Mouse (Mus musculus): ENCODE measurements at regions not wholly inside any gene's neighbourhood (a gene's known extent, or its start where the extent isn't known, plus 50 kb on each side); places are given as distances from the start of the nearest gene placed in this dataset.

DNA sequence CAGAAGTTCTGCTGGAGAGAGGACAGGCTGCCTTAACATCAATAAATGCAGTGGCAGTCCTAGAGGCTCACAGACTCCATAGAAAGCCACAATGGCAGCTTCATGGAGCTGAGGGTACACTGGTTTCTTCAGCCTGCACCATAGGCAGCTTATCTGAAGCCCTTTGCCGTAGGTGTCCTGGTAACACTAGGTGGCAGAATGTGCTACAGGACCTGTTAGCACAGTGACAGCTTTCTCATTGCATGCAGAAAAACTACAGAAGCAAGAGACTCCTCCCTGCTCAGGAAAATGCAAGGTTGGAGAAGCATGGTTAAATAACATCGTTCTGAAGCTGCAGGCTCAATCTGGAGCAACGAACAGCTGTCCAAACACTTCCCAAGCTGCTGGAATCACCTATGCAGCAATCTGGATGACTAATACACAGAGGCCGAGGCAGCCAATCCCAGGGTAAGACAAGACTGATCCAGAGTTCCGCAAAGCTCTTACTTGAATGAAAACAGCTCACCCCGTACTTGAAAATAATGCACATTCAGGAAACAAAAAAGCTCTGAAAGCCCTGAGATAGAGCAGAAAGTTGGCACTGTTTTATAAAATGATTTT is 286.4 kb upstream of the Smc2 start:
- TF ChIP-seq CTCF (IDR thresholded peaks at IDR 0.05) (peak; percentile 40), EP300 (IDR thresholded peaks at IDR 0.05; ENCODE audit: insufficient read depth, low read depth, low read length) (no peak)

Data from heart, adult 2 months (tissue).